Mouse (Mus musculus) brain, embryonic 14.5 days (tissue): ENCODE measurements around the gene Ubr4.

Experiments
- CTCF ChIP-seq: fragments of 200-500 bp; IDR thresholded peaks from 2 replicates; pipeline ENCODE4 v1.5.1; 2012; ENCODE audit warnings: inconsistent platforms, mild to moderate bottlenecking, moderate library complexity, borderline replicate concordance; ENCODE audit not compliant: insufficient read depth, insufficient read length; ENCODE audit errors: extremely low read depth
- POLR2A ChIP-seq: fragments of 200-500 bp; IDR thresholded peaks from 2 replicates; pipeline ENCODE4 v1.6.1; 2012; ENCODE audit warnings: mild to moderate bottlenecking, inconsistent platforms, borderline replicate concordance; ENCODE audit not compliant: poor library complexity, insufficient read depth, insufficient read length, severe bottlenecking; ENCODE audit errors: extremely low read depth

- TF ChIP-seq CTCF (no peak), POLR2A (no peak)
Measured at GRCm38 (mm10) chr4:139493227-139494025, 141.0 kb downstream of the Ubr4 start.
